Mouse (Mus musculus) brain, embryonic 14.5 days (tissue): ENCODE measurements around the gene Olfr520.

Experiments
- CTCF ChIP-seq: fragments of 200-500 bp; IDR thresholded peaks from 2 replicates; pipeline ENCODE4 v1.5.1; 2012; ENCODE audit warnings: inconsistent platforms, mild to moderate bottlenecking, moderate library complexity, borderline replicate concordance; ENCODE audit not compliant: insufficient read depth, insufficient read length; ENCODE audit errors: extremely low read depth
- POLR2A ChIP-seq: fragments of 200-500 bp; IDR thresholded peaks from 2 replicates; pipeline ENCODE4 v1.6.1; 2012; ENCODE audit warnings: mild to moderate bottlenecking, inconsistent platforms, borderline replicate concordance; ENCODE audit not compliant: poor library complexity, insufficient read depth, insufficient read length, severe bottlenecking; ENCODE audit errors: extremely low read depth

DNA sequence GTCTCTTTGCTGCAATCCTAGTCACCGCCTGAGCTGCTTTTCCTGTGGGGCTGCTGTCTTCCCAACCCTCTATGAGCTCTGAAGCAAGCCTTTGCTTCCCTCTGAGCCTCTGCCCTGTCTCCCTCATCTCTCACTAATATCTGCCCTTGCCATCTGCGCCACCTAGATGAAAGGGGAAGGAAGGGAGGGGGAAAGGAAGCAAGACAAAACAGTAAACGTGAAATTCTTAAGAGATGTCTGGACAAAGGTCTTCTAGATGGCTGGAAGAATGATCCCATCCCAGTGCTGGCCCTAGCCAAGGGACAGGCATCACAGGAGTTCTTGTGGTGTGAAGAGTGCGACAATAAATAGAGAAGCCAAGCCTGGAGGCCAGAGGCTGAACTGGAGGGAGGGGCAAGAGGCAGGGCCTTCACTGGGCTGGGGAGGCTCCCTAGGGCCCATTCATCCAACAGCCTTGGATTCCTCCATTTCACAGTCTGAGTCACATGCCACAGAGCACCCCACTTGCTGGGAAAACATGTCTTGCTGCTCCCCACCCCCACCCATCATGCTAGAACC is 23.0 kb upstream of the Olfr520 start:
- TF ChIP-seq POLR2A (no peak), CTCF (no peak)
